ENCODE assay signal across 25 mouse cellular contexts in the genomic region with DNA sequence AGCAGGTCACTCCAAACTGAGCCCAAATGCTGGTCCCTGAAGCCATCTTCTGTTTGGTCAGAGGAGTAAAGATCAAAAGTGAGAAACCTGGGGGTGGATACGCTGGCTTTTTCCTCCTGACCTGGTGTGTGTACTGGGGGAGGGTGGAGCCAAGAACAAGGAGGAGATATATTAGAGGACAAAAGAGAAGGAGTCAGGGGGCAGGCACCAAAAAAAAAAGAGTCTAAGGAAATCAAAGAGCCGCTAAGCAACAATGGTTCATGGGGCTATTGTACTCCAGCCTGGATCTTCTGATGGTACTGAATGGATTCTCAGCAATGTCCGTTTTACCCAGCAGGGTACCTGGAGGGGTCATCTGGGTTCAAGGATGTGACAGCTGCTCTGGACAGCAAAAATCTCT.
"Had no signal": no experiment of that assay in that cellular context is flagged by ENCODE, and none has a peak within 500 bp of the region (broad histone marks: within the 10 kb centered on the region; RNA-seq: fewer than 3 reads in every experiment).

No protein-coding gene starts in this region.

- H3K4me2 ChIP-seq: heart, embryonic 12.5 days; hindbrain, embryonic 14.5 days; intestine, embryonic 15.5 days; limb, embryonic 13.5 days; limb, embryonic 15.5 days; liver, embryonic 12.5 days had no signal

- H3K4me3 ChIP-seq: gastrocnemius, adult 2 months; heart, embryonic 10.5 days; heart, embryonic 12.5 days; intestine, embryonic 15.5 days; layer of hippocampus, adult 2 months; left cerebral cortex, adult 2 months; limb, embryonic 13.5 days; limb, embryonic 15.5 days; liver, embryonic 12.5 days had no signal

- DNase-seq: gastrocnemius, adult 2 months; gastrocnemius, postnatal 10 days; gastrocnemius, postnatal 25 days; heart, adult 18-20 months; heart, postnatal 10 days; heart, postnatal 4 days; kidney, adult 18-20 months; kidney, adult 8-10 months; kidney, postnatal 10 days; kidney, postnatal 25 days; kidney, postnatal 4 days; left cerebral cortex, postnatal 4 days had no signal

- H3K27ac ChIP-seq: gastrocnemius, adult 2 months; heart, embryonic 10.5 days; hindbrain, embryonic 14.5 days; intestine, embryonic 15.5 days; layer of hippocampus, adult 2 months; left cerebral cortex, adult 2 months; limb, embryonic 13.5 days; limb, embryonic 15.5 days; liver, embryonic 12.5 days; liver, embryonic 14.5 days had no signal

- H3K27me3 ChIP-seq: heart, embryonic 12.5 days; intestine, embryonic 15.5 days; limb, embryonic 13.5 days; limb, embryonic 15.5 days; liver, embryonic 12.5 days had no signal

- H3K9me3 ChIP-seq: heart, embryonic 10.5 days; heart, embryonic 12.5 days; intestine, embryonic 15.5 days; limb, embryonic 13.5 days; limb, embryonic 15.5 days; liver, embryonic 12.5 days had no signal

- ATAC-seq: hindbrain, embryonic 16.5 days; inflammation-experienced regulatory T-cells, adult 6 months; intestine, embryonic 15.5 days; intestine, postnatal 0 days; liver, embryonic 12.5 days had no signal

- H3K36me3 ChIP-seq: heart, embryonic 10.5 days; heart, embryonic 12.5 days; intestine, embryonic 15.5 days; limb, embryonic 13.5 days; limb, embryonic 15.5 days; liver, embryonic 12.5 days had no signal

- H3K9ac ChIP-seq: heart, embryonic 12.5 days; hindbrain, embryonic 14.5 days; intestine, embryonic 15.5 days; limb, embryonic 13.5 days; limb, embryonic 15.5 days; liver, embryonic 12.5 days; liver, embryonic 14.5 days had no signal

- H3K4me1 ChIP-seq: heart, embryonic 10.5 days; heart, embryonic 12.5 days; intestine, embryonic 15.5 days; limb, embryonic 13.5 days; liver, embryonic 12.5 days had no signal
